Mouse (Mus musculus) embryonic facial prominence, embryonic 12.5 days (tissue): ENCODE results near the gene Tceal9. TPM values are rescaled to one million over a fixed set of nuclear protein-coding genes. Genes with fewer than 3 reads are reported as not detected.
A peak's percentile ranks its signal among the peaks of the same experiment; 100 is the strongest.
"Not testable (repeated sequence)": the region's sequence is repeated elsewhere in the genome, so short reads cannot be mapped to it uniquely, and the experiment has no call there.

Experiments
- ATAC-seq: fragments of 200-750 bp; cut with Nextera tagmentation; 2 replicates; pipeline ENCODE4 v1.8.0; 2017; ENCODE audit not compliant: insufficient number of reproducible peaks, insufficient read depth, low FRiP score, low TSS enrichment
- H3K27ac ChIP-seq: fragments of 300-500 bp; sonication (generic); 2 replicates; pipeline ENCODE4 v1.5.1; 2016; ENCODE audit warnings: mild to moderate bottlenecking
- H3K27me3 ChIP-seq: fragments of 300-500 bp; sonication (generic); 2 replicates; pipeline ENCODE4 v1.6.1; 2016; ENCODE audit warnings: mild to moderate bottlenecking, moderate library complexity
- H3K36me3 ChIP-seq: fragments of 300-500 bp; sonication (generic); 2 replicates; pipeline ENCODE4 v1.6.1; 2016; ENCODE audit warnings: mild to moderate bottlenecking
- H3K4me1 ChIP-seq: fragments of 300-500 bp; sonication (generic); 2 replicates; pipeline ENCODE4 v1.6.1; 2016
- H3K4me2 ChIP-seq: fragments of 300-500 bp; sonication (generic); replicated peaks from 2 replicates; pipeline ENCODE4 v1.6.1; 2016; ENCODE audit warnings: mild to moderate bottlenecking, moderate library complexity
- H3K4me3 ChIP-seq: fragments of 300-500 bp; sonication (generic); 2 replicates; pipeline ENCODE4 v1.5.1; 2016; ENCODE audit warnings: mild to moderate bottlenecking
- H3K9ac ChIP-seq: fragments of 300-500 bp; sonication (generic); 2 replicates; pipeline ENCODE4 v1.6.1; 2016; ENCODE audit warnings: mild to moderate bottlenecking, moderate library complexity
- H3K9me3 ChIP-seq: fragments of 300-500 bp; sonication (generic); 2 replicates; pipeline ENCODE4 v1.6.1; 2016; ENCODE audit warnings: mild to moderate bottlenecking, moderate library complexity
- WGBS: fragments of 180-500 bp; shearing (Covaris S2); methylation state at CpG from one replicate; pipeline ENCODE4 v1.1.7; 2016; 5-methylcytosine and 5-hydroxymethylcytosine counted together
- polyA plus RNA-seq: library from polyadenylated mRNA; unstranded; fragments of >200 nt; fragmentation: Nextera tagmentation; extraction: Ambion mirVana; gene quantifications from 2 replicates; pipeline ENCODE4 v1.2.1, GENCODE M21; 2016

The Tceal9 gene
- polyA plus RNA-seq = 593 and 600 TPM in 2 replicates

DNA sequence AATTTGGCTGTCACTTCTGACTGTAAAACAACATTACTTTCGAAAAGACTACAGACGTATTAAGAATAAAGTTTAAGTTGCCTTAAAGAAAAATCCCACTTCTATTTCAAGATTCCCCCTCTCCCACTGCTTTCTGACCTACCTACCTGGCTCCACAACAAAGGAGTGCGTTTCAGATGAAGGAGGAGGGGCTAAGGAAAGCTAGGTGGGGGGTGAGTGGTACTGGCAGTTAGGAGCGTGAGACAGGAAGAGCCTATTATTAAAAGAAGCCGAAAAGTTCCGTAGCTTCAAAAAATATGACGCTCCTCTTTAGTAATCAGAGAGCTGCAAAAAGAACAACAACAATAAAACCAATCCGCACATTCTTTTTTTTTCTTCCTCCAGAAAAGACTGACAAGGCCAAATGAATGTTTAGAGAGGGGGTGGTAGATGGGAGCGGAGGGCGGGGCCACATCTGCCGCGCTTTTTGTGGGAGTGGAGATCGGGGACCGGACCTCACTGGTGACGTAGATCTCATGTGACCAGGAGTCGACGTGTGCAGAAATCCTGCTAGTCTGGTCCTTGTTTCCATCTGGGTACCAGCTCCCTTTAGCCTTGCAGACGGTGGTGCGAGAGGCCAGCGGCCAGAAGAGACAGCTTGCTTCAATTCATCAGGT is at the start of gene Tceal9:
TSS of gene Tceal9 (plus strand) at position 506 of the 656 bp plus-strand sequence.
- Histone ChIP-seq H3K4me3 (peak within 1 kb of the TSS; percentile 53), H3K4me2 (peak within 1 kb of the TSS; percentile 49), H3K27me3 (no peaks in the 10 kb centered on the region), H3K4me1 (no peaks in the 10 kb centered on the region), H3K36me3 (no peaks in the 10 kb centered on the region), H3K27ac (peak within 1 kb of the TSS; percentile 80), H3K9me3 (no peaks in the 10 kb centered on the region), H3K9ac (peak within 1 kb of the TSS; percentile 73)
- 23% methylated on average over 20 of the region's 20 CpGs for WGBS
- ATAC-seq = peak; percentile 82

- no peaks in the 10 kb centered on the region for H3K27me3 ChIP-seq
- 80% methylated on average over 16 of the region's 16 CpGs for WGBS
- no peak overlapping the region for H3K4me2 ChIP-seq
- H3K4me3 ChIP-seq = no peak overlapping the region
- H3K36me3 ChIP-seq = no peaks in the 10 kb centered on the region
- no peak overlapping the region for H3K9ac ChIP-seq
- no peak for ATAC-seq
- H3K4me1 ChIP-seq = no peaks in the 10 kb centered on the region
- no peak overlapping the region for H3K27ac ChIP-seq
- H3K9me3 ChIP-seq = no peaks in the 10 kb centered on the region
Measured at GRCm38 (mm10) chrX:136195193-136195944, 49.5 kb upstream of the Tceal9 start.

DNA sequence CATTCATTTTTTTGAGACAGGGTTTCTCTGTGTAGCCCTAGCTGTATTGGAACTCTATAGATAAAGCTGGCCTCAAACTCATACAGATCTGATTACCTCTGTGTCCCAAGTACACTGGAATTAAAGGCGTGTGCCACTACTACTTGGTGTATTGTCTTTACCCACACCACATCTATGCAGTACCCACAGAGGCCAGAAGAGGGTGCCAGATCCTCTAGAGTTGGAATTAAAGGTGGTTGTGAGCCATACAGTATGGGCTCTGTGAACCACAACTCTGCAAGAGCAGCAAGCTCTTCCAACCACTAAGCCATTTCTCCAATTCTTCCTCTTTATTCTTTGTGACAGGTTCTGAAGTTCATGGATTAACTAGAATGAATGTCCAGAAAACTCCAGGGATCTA is 48.0 kb upstream of the Tceal9 start:
- Histone ChIP-seq H3K4me1 (no peaks in the 10 kb centered on the region), H3K9me3 (no peaks in the 10 kb centered on the region), H3K4me2 (no peak overlapping the region), H3K36me3 (no peaks in the 10 kb centered on the region), H3K9ac (no peak overlapping the region), H3K27ac (no peak overlapping the region), H3K4me3 (no peak overlapping the region), H3K27me3 (no peaks in the 10 kb centered on the region)
- no peak for ATAC-seq
- WGBS = 44% methylated on average over 1 of the region's 1 CpGs

GRCm38 (mm10) chrX:136203257-136203656 is 41.6 kb upstream of the Tceal9 start:
- Histone ChIP-seq H3K27ac (no peak overlapping the region), H3K4me1 (no peaks in the 10 kb centered on the region), H3K4me3 (peak overlapping the region; percentile 42), H3K27me3 (no peaks in the 10 kb centered on the region), H3K9ac (peak overlapping the region; percentile 4; the same call in 1 of the 2 replicates), H3K9me3 (no peaks in the 10 kb centered on the region), H3K4me2 (peak overlapping the region; percentile 49), H3K36me3 (no peaks in the 10 kb centered on the region)
- ATAC-seq = 0 out of 2 replicates have a peak, but pooled peaks have one; percentile 47
- WGBS = 33% methylated on average over 7 of the region's 7 CpGs

DNA sequence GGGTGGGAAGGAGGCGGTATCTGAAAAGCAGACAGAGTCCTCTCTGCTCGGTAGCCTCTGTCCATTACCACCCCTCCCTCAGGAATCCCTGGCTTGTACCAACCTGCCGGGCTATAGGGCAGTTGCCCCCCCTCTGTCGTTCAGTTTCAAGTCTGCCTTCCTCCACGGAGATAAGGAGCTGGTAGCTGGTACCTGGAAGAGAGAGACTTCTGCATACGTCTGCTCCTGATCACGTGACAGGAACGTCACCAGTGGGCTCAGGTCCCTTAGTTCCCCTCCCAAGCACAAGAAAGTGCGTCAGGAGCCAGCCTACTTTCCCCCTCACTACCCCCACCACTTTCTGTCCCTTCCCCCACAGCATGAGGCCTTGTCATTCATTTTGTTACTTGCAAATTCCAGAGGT is 41.2 kb upstream of the Tceal9 start, which contains the start of gene Tceal5:
TSS of gene Tceal5 (minus strand) at position 213 of the 403 bp plus-strand sequence.
- Histone ChIP-seq H3K4me2 (peak within 1 kb of the TSS; percentile 49), H3K27ac (no peak within 1 kb of the TSS)

GRCm38 (mm10) chrX:136204406-136204805 is 40.5 kb upstream of the Tceal9 start:
- H3K9ac ChIP-seq = no peak overlapping the region
- H3K27me3 ChIP-seq = no peaks in the 10 kb centered on the region
- H3K36me3 ChIP-seq = no peaks in the 10 kb centered on the region
- no peak overlapping the region for H3K4me2 ChIP-seq
- ATAC-seq = no peak
- WGBS = 84% methylated on average over 6 of the region's 6 CpGs
- no peak overlapping the region for H3K4me3 ChIP-seq
- no peaks in the 10 kb centered on the region for H3K9me3 ChIP-seq
- no peak overlapping the region for H3K27ac ChIP-seq
- no peaks in the 10 kb centered on the region for H3K4me1 ChIP-seq

More for the DNA sequence above, 41.2 kb upstream of the Tceal9 start, which contains the start of gene Tceal5:
- ATAC-seq = 0 out of 2 replicates have a peak, but pooled peaks have one; percentile 52
- Histone ChIP-seq H3K4me1 (no peaks in the 10 kb centered on the region), H3K4me3 (peak within 1 kb of the TSS; percentile 42), H3K36me3 (no peaks in the 10 kb centered on the region), H3K9me3 (no peaks in the 10 kb centered on the region), H3K9ac (peak within 1 kb of the TSS; percentile 4; the same call in 1 of the 2 replicates), H3K27me3 (no peaks in the 10 kb centered on the region)
- 17% methylated on average over 9 of the region's 9 CpGs for WGBS

- Histone ChIP-seq H3K9me3 (no peaks in the 10 kb centered on the region), H3K4me2 (no peak overlapping the region), H3K9ac (no peak overlapping the region), H3K4me1 (no peaks in the 10 kb centered on the region), H3K36me3 (no peaks in the 10 kb centered on the region), H3K27me3 (no peaks in the 10 kb centered on the region), H3K27ac (no peak overlapping the region), H3K4me3 (no peak overlapping the region)
- no peak for ATAC-seq
- 69% methylated on average over 2 of the region's 2 CpGs for WGBS
Measured at GRCm38 (mm10) chrX:136213396-136213795, 31.5 kb upstream of the Tceal9 start.

DNA sequence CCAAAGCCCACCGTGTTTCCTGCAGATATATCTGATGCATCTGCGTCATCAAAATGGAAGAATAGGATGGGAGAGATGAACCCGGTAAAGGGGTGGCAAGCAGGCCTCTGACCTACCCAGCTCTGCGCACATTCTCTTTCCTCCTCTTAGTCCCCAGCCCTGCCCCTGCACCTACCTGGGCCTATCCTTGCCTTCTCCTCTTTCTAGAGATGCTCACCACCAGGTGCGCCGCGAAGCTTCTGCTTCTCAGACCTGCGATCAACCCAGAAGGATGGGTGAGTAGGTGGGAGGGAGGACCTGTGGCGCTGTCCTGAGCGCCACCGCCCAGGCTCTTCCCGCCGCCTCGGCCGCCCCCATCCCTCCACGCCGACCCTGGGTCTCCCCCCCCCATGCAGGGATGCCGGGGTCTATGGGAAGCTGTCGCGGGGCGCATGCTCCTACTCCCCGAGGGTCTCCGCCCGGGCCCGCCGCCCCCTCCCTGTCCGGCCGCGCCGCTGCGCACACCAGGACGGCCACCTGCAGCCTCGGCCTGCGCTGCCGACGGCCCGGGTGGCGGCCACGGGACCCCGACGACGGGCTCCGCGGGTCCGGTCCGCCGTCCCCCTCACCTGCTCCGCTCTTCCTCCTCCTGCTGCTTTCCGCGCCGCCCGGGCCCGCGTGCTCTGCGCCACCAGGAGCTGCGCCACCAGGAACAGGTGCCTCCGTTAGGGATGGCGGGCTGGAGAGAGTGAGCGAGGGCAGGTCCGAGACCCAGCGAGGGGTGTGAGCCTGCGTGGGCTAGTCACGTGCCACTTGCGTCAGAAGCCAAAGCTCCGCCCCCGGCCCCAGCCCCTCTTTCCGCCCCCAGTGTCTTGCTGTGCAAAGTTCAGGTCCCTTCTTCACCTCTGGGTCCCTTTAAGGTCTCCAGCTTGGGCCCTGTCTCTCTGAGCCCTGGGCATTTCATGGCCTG is 29.9 kb upstream of the Tceal9 start, which contains the start of the genes Tceal7 and Bex1:
TSS of gene Tceal7 (plus strand) at position 51 of the 949 bp plus-strand sequence.
TSS of gene Bex1 (minus strand) at position 785 of the 949 bp plus-strand sequence.
- not testable (repeated sequence) for H3K27ac ChIP-seq
- H3K9ac ChIP-seq = 0 out of 2 replicates have a peak within 1 kb of the TSS, but pooled peaks have one; percentile 15
- 29% methylated on average over 6 of the region's 67 CpGs for WGBS

GRCm38 (mm10) chrX:136216303-136216702 is 28.6 kb upstream of the Tceal9 start:
- ATAC-seq = no peak
- no peak overlapping the region for H3K4me3 ChIP-seq
- no peak overlapping the region for H3K4me2 ChIP-seq
- H3K9ac ChIP-seq = no peak overlapping the region
- H3K4me1 ChIP-seq = no peaks in the 10 kb centered on the region
- no peak overlapping the region for H3K27ac ChIP-seq
- no peaks in the 10 kb centered on the region for H3K9me3 ChIP-seq
- WGBS = 45% methylated on average over 1 of the region's 1 CpGs
- no peaks in the 10 kb centered on the region for H3K36me3 ChIP-seq
- no peaks in the 10 kb centered on the region for H3K27me3 ChIP-seq

More for the DNA sequence above, 29.9 kb upstream of the Tceal9 start, which contains the start of the genes Tceal7 and Bex1:
- H3K36me3 ChIP-seq, H3K9me3 ChIP-seq, H3K27me3 ChIP-seq, H3K4me1 ChIP-seq: not testable (repeated sequence)
- Histone ChIP-seq H3K4me2 (peak within 1 kb of the TSS; percentile 49), H3K4me3 (peak within 1 kb of the TSS; percentile 35)
- ATAC-seq = peak; percentile 69

DNA sequence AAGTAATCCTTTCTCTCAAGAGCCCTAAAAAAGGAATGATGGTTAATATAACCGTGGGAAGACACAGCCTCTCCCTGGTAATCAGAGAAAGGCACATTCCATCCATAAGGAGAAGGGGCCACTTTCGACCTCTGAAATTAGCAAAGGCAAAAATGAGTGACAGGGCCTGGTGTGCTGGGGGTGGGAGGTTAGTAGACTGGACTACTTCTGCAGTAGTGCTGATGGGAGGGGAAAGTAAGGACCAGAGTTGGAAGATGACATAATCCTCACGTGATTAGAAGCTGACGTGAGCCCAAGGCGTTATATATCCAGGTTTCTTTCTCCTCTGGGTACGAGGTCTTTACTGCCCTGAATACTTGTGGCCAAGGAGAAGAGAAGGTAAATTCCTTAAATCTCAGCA is 21.2 kb upstream of the Tceal9 start:
- no peaks in the 10 kb centered on the region for H3K36me3 ChIP-seq
- no peaks in the 10 kb centered on the region for H3K27me3 ChIP-seq
- no peak overlapping the region for H3K4me2 ChIP-seq
- ATAC-seq = no peak
- H3K4me1 ChIP-seq = no peaks in the 10 kb centered on the region
- no peak overlapping the region for H3K9ac ChIP-seq
- no peak overlapping the region for H3K4me3 ChIP-seq
- WGBS = 72% methylated on average over 6 of the region's 6 CpGs
- H3K27ac ChIP-seq = no peak overlapping the region
- no peaks in the 10 kb centered on the region for H3K9me3 ChIP-seq

DNA sequence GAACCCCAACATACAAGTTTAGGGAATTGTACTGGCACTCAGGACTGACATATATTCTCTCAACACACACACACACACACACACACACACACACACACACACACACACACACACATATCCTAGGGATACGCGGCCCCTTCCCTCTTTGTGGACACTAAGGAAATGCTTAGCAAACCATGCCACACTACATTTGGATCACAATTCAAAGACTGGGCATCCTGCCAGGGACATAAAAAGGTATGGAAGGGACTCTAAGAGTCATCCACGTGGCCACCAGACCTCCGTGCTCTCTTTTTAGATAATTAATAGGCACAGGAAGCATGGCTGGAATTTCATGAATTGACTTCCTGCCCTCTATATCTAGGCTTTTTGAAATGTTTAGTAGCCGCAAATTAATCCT is 17.1 kb upstream of the Tceal9 start:
- Histone ChIP-seq H3K9ac (no peak overlapping the region), H3K4me3 (no peak overlapping the region), H3K9me3 (no peaks in the 10 kb centered on the region), H3K4me1 (no peaks in the 10 kb centered on the region), H3K4me2 (no peak overlapping the region), H3K27me3 (no peaks in the 10 kb centered on the region), H3K27ac (no peak overlapping the region), H3K36me3 (no peaks in the 10 kb centered on the region)
- ATAC-seq = no peak
- 66% methylated on average over 5 of the region's 5 CpGs for WGBS
